Mouse (Mus musculus) limb, embryonic 13.5 days (tissue): ENCODE results near the gene D17H6S53E. TPM values are rescaled to one million over a fixed set of nuclear protein-coding genes. Genes with fewer than 3 reads are reported as not detected.

Source experiments
- ATAC-seq: fragments of 200-750 bp; cut with Nextera tagmentation; 2 replicates; pipeline ENCODE4 v1.8.0; 2017; ENCODE audit warnings: low read depth, moderate number of reproducible peaks, moderate TSS enrichment; ENCODE audit not compliant: low FRiP score
- H3K27ac ChIP-seq: fragments of 300-500 bp; sonication (generic); 2 replicates; pipeline ENCODE4 v1.5.1; 2015; ENCODE audit warnings: inconsistent platforms, mild to moderate bottlenecking, moderate library complexity
- H3K27me3 ChIP-seq: fragments of 300-500 bp; sonication (generic); 2 replicates; pipeline ENCODE4 v1.6.1; 2015; ENCODE audit warnings: mild to moderate bottlenecking, inconsistent platforms
- H3K36me3 ChIP-seq: fragments of 300-500 bp; sonication (generic); 2 replicates; pipeline ENCODE4 v1.6.1; 2015; ENCODE audit warnings: inconsistent platforms, mild to moderate bottlenecking, moderate library complexity
- H3K4me1 ChIP-seq: fragments of 300-500 bp; sonication (generic); 2 replicates; pipeline ENCODE4 v1.6.1; 2015; ENCODE audit warnings: inconsistent platforms
- H3K4me2 ChIP-seq: fragments of 300-500 bp; sonication (generic); replicated peaks from 2 replicates; pipeline ENCODE4 v1.6.1; 2015; ENCODE audit warnings: inconsistent platforms, mild to moderate bottlenecking, moderate library complexity
- H3K4me3 ChIP-seq: fragments of 300-500 bp; sonication (generic); 2 replicates; pipeline ENCODE4 v1.5.1; 2015; ENCODE audit warnings: moderate library complexity, mild to moderate bottlenecking, inconsistent platforms
- H3K9ac ChIP-seq: fragments of 300-500 bp; sonication (generic); 2 replicates; pipeline ENCODE4 v1.6.1; 2015; ENCODE audit warnings: mild to moderate bottlenecking, inconsistent platforms
- H3K9me3 ChIP-seq: fragments of 300-500 bp; sonication (generic); 2 replicates; pipeline ENCODE4 v1.6.1; 2016; ENCODE audit warnings: inconsistent platforms
- WGBS: fragments of 180-500 bp; shearing (Covaris S2); methylation state at CpG from one replicate; pipeline ENCODE4 v1.1.7; 2015; 5-methylcytosine and 5-hydroxymethylcytosine counted together
- polyA plus RNA-seq: library from polyadenylated mRNA; unstranded; fragments of >200 nt; fragmentation: Nextera tagmentation; extraction: Ambion mirVana; gene quantifications from 2 replicates; pipeline ENCODE4 v1.2.1, GENCODE M21; 2015

D17H6S53E gene
- polyA plus RNA-seq, 1 experiment from 2014 or later, result 13.4 TPM

DNA sequence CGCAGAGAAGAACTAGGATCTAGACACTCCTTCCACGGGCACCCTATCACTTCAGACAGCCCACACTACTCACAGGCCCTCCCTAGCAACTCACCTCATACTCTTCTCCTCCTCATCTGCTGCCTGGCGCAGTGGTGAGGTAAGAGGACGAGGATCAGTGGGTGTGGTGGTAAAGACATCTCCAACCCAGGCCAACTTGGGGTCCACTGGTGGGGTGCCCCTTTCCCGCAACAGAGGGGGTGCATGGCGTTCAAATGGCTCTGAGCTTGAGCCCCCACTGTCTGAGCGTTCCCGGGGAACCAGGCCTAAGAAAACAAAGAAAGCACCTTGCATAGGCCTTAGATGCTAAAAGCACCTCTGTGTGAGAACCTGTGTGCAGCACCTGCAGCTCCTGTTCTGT lies 31.1 kb downstream of the D17H6S53E start:
- no peak overlapping the region for H3K27ac ChIP-seq
- no peaks in the 10 kb centered on the region for H3K27me3 ChIP-seq
- peaks cover 20% of the 10 kb centered on the region for H3K4me1 ChIP-seq
- no peak for ATAC-seq
- no peak overlapping the region for H3K9ac ChIP-seq
- H3K4me2 ChIP-seq, result no peak overlapping the region
- no peaks in the 10 kb centered on the region for H3K9me3 ChIP-seq
- no peak overlapping the region for H3K4me3 ChIP-seq
- WGBS, result 96% methylated on average over 8 of the region's 8 CpGs
- peaks cover 100% of the 10 kb centered on the region for H3K36me3 ChIP-seq

DNA sequence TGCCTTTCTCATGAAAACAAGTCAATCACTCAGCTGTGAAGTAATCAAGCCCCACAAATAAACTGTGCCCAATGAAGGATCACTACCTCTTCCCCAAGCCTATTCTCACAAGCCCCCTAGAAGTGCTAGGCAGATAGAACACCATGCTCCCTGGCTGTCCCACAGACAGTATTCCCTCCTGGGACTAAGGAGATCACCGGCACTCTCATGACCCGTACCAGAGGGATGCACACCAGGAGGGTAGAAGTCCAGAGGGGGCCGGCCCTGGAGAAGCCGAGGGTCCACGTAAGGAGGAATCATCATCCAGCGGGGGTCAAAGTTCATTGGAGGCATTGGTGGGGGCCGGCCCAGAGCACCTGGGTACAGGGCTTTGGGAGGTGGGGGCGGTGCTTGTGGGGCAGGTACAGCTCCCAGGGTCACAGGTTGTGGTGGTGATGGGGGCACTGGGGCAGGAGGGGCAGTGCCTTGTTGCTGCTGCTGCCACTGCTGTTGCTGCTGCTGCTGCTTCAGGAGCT lies 31.5 kb downstream of the D17H6S53E start:
- H3K4me1 ChIP-seq, result peaks cover 25% of the 10 kb centered on the region
- H3K27ac ChIP-seq, result no peak overlapping the region
- 93% methylated on average over 8 of the region's 8 CpGs for WGBS
- ATAC-seq, result no peak
- no peaks in the 10 kb centered on the region for H3K27me3 ChIP-seq
- no peak overlapping the region for H3K9ac ChIP-seq
- no peak overlapping the region for H3K4me3 ChIP-seq
- H3K36me3 ChIP-seq, result peaks cover 100% of the 10 kb centered on the region
- H3K4me2 ChIP-seq, result no peak overlapping the region
- H3K9me3 ChIP-seq, result no peaks in the 10 kb centered on the region

DNA sequence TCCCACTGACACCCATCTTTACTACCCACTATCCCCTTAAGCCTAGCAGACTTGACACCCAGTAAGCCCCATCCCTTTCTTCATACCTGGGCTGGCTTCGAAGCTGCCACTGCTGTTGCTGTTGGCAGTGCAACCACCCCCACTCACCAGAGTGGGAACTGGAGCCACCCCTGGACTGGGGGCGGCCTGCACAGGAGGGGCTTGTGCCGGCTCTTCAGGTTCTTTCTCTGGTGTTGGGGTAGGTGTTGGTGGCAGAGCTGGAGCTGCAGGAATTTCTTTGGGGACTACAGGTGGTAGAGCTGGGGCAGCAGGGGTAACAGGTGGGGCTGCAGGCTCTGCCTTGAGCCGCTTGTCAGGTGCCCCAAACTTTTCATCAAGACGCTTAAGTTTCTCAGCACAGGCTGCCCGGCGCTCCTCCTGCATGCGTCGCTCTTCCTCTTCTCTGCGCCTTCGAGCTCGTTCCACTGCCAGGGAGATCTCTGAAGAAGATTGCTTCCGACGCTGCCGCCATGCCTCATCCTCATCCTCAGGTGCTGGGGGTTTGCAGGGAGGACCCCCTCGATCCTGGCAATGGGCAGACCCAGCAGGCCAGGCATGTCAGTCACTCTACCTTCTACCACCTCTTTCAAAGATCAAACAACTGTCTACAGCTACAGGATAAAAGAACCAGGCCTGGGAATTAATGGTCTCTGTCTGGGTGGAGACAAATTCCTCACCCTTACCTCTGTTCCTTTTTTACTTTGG lies 32.8 kb downstream of the D17H6S53E start:
- WGBS, result 95% methylated on average over 16 of the region's 16 CpGs
- peaks cover 33% of the 10 kb centered on the region for H3K4me1 ChIP-seq
- H3K9me3 ChIP-seq, result no peaks in the 10 kb centered on the region
- no peak overlapping the region for H3K27ac ChIP-seq
- no peaks in the 10 kb centered on the region for H3K27me3 ChIP-seq
- no peak overlapping the region for H3K4me3 ChIP-seq
- no peak overlapping the region; the same call in 1 of the 2 replicates for H3K9ac ChIP-seq
- ATAC-seq, result no peak
- H3K4me2 ChIP-seq, result no peak overlapping the region
- H3K36me3 ChIP-seq, result peaks cover 89% of the 10 kb centered on the region

DNA sequence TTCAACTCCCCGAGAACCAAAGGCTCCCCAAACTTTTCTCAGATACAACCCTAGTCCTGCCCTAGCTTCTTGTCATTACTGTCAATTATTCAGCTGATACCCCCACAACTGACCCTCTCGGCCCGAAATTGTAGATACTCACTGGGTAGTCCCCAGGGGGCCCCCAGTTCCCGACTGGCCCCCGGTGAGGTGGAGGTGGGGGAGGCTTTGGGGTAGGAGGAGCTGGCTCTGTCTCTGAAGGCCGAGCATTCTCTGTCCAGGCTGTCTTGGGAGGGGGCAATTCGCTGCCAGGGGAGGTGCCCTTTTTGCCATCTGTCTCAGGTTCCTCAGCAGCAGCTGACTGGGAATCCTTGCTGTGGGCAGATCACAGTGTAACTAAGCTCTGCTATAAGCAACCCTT lies 33.5 kb downstream of the D17H6S53E start:
- H3K36me3 ChIP-seq, result peaks cover 83% of the 10 kb centered on the region
- H3K4me2 ChIP-seq, result no peak overlapping the region
- H3K9ac ChIP-seq, result no peak overlapping the region
- no peak overlapping the region for H3K27ac ChIP-seq
- H3K4me3 ChIP-seq, result no peak overlapping the region
- 91% methylated on average over 7 of the region's 7 CpGs for WGBS
- ATAC-seq, result no peak
- peaks cover 30% of the 10 kb centered on the region for H3K4me1 ChIP-seq
- no peaks in the 10 kb centered on the region for H3K9me3 ChIP-seq
- H3K27me3 ChIP-seq, result no peaks in the 10 kb centered on the region

DNA sequence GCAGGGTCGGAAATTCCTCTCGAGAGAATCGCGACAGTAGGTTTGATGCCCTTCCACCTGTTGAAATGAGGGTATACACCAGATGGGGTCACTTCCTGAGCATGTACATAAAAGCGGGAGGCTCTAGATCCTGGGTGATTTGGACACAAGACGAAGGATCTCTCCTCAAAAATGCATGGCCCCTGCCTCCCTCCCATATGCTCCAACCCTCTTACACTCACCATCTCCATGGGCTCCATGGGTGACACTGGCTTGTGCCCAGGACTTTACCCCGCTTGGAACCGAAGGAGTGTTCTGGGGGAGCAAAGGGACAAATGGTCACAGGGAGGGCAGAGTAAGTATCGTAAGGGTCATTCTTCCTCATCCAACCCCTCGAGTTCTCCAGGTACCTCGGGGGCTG lies 35.2 kb downstream of the D17H6S53E start:
- Histone ChIP-seq H3K4me1 (peaks cover 32% of the 10 kb centered on the region), H3K4me3 (0 out of 2 replicates have a peak overlapping the region, but pooled peaks have one; percentile 100), H3K4me2 (no peak overlapping the region), H3K9me3 (no peaks in the 10 kb centered on the region), H3K9ac (no peak overlapping the region), H3K27me3 (no peaks in the 10 kb centered on the region), H3K27ac (no peak overlapping the region), H3K36me3 (peaks cover 65% of the 10 kb centered on the region)
- WGBS, result 85% methylated on average over 11 of the region's 11 CpGs
- ATAC-seq, result no peak

DNA sequence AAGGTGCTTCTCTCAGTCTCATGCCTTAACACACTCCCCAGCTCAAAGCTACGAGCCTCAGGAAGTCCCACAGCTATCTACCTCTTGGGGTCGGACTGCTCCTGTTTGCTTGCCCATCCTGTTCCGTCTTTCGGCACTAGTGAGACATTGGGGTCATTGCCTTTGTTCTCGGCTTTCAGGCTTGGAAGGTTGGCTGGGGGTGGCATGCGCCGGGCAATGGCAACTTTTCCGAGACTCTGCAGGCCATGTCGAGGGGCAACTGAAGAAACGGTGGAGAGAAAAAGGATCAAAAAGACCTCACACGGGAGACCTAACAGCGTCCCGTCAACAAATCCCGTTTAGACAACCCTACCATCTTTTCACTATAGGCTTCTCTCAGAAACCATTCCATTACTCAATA lies 35.9 kb downstream of the D17H6S53E start:
- no peak overlapping the region for H3K27ac ChIP-seq
- WGBS, result 78% methylated on average over 14 of the region's 14 CpGs
- no peaks in the 10 kb centered on the region for H3K27me3 ChIP-seq
- peaks cover 33% of the 10 kb centered on the region for H3K4me1 ChIP-seq
- peak overlapping the region; percentile 100; the same call in 1 of the 2 replicates for H3K4me3 ChIP-seq
- H3K9me3 ChIP-seq, result no peaks in the 10 kb centered on the region
- H3K36me3 ChIP-seq, result peaks cover 58% of the 10 kb centered on the region
- peak overlapping the region; percentile 100 for H3K9ac ChIP-seq
- H3K4me2 ChIP-seq, result peak overlapping the region; percentile 99
- no peak for ATAC-seq

DNA sequence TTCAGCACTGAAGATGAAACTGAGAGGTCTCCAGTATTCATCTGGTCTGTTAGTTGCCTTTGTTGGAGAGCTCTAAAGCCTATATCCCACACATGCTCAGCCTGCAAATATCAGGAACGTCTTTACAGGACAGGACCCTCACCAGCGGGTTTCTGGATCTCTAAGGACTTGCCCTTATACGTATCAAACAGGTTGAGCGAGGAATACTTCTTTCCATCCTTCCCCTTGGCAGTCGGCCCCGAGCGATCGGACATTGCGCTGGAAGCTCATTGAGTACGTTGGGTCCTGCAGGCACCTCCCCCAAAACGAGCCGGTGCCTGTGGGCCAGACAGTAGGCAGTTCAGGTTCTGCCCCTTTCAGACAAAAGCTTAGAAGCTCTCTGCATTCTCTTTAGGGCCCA lies 36.6 kb downstream of the D17H6S53E start:
- no peak overlapping the region for H3K27ac ChIP-seq
- H3K4me2 ChIP-seq, result peak overlapping the region; percentile 99
- WGBS, result 53% methylated on average over 12 of the region's 12 CpGs
- peaks cover 52% of the 10 kb centered on the region for H3K36me3 ChIP-seq
- peak overlapping the region; percentile 100 for H3K9ac ChIP-seq
- H3K27me3 ChIP-seq, result no peaks in the 10 kb centered on the region
- no peak for ATAC-seq
- H3K4me3 ChIP-seq, result peak overlapping the region; percentile 100
- no peaks in the 10 kb centered on the region for H3K9me3 ChIP-seq
- H3K4me1 ChIP-seq, result peaks cover 33% of the 10 kb centered on the region

DNA sequence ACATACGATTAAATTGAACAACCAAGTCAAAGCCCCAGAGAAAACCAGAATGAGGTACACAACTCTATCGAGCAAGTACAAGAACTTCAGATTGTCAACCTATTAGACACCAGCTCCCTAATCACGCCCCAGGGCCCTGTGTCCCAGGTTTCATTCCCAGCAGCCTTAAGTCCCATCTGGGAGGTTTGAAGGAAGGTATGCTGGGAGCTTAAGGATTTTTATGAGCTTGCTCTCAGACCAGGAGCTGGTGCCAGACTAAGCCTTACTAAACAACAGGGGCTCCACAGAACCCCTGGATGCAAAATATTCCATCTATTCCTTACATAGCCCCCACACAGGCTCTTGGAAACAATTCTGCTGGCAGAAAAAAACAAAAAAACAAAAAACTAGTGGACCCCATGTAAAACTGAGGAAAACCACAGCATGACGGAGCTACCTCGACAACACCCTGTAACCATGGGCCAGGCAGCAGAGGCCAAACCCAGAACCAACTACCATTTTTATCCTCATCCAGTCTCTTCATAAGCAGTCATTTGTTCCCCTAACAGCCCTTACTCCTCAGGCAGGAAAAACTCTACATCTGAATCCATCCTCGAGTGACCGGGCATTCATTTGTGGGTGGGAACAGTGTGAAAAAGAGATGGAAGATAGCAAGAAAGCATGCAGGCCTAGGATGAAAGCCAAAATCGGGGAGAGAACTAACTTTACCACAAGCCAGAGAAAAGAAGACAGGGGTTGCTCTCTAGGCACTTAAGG lies 37.3 kb downstream of the D17H6S53E start:
- WGBS, result 9% methylated on average over 8 of the region's 8 CpGs
- Histone ChIP-seq H3K27ac (peak overlapping the region; percentile 95), H3K36me3 (peaks cover 45% of the 10 kb centered on the region), H3K4me1 (peaks cover 33% of the 10 kb centered on the region), H3K27me3 (no peaks in the 10 kb centered on the region), H3K4me3 (peak overlapping the region; percentile 100), H3K9me3 (no peaks in the 10 kb centered on the region), H3K4me2 (peak overlapping the region; percentile 99), H3K9ac (peak overlapping the region; percentile 100)
- no peak for ATAC-seq

DNA sequence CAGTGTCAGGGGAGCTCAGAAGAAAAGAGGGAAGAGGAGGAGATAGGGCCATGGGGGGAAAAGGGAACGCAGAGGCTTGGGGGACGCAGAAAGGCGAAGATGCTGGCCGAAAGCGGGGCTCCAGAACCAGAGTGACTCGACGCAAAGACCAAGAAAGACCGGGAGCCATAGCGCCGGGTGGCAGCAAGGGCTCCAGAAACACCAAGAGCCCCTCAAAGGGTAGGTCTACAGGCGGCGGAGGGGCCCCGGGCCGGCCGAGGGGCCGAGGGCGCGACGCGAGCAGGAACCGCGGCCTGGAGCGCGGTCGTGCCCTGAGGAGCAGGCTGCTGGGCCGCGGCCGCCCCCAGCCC lies 38.0 kb downstream of the D17H6S53E start:
- WGBS, result under 1% methylated on average over 17 of the region's 28 CpGs
- no peak for ATAC-seq
- H3K4me1 ChIP-seq, result peaks cover 33% of the 10 kb centered on the region
- peak overlapping the region; percentile 100 for H3K4me3 ChIP-seq
- H3K27ac ChIP-seq, result peak overlapping the region; percentile 95
- peak overlapping the region; percentile 100 for H3K9ac ChIP-seq
- H3K36me3 ChIP-seq, result peaks cover 38% of the 10 kb centered on the region
- no peaks in the 10 kb centered on the region for H3K9me3 ChIP-seq
- peak overlapping the region; percentile 99 for H3K4me2 ChIP-seq
- H3K27me3 ChIP-seq, result no peaks in the 10 kb centered on the region

DNA sequence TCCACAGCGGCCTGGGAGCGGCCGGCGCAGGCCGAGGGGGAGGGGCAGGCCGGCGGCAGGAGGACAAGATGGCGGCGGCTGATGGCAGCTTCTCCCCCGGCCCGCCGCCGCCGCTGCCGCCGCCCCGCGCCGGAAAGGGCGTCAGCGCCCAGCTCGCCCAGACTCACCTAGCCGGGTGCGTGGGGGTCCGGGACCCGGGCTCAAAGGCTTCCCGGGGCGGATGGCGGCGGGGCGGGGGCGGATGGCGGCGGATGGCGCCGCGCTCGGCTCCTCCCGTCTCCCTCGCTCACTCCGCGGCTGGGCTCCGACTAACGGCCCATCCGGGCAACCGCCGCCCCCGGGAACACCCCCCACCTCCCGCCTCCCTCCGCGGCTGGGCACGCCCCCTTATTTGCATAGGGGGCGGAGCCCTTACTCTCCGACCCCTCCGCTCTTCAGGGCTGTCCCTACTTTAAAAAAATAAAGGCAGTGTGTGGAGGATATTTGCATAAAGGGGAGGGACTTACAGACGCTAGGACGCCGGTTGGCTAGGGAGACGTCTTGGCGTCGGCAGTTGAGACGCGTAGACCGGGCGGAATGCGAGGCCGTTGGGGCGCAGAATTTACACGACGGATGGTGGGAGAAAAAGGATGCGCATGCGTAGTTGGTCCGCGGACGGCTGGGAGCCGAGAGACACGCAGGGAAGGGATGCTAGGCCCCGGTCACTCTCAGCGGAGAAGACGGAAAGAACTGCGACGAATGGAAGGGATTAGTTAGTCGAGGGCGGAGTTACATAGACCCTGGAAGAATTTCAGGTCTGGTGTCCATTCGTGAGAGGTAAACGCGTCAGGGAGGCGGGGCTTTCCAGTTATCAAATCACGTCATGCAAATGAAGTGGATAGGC lies 38.6 kb downstream of the D17H6S53E start, which contains the start of gene Prrc2a:
Gene Prrc2a, minus strand, starts transcription at position 330 of the 883 bp plus-strand sequence.
- no peaks in the 10 kb centered on the region for H3K9me3 ChIP-seq
- peak within 1 kb of the TSS; percentile 95 for H3K27ac ChIP-seq
- H3K9ac ChIP-seq, result peak within 1 kb of the TSS; percentile 100
- peak within 1 kb of the TSS; percentile 99 for H3K4me2 ChIP-seq
- peaks cover 33% of the 10 kb centered on the region for H3K4me1 ChIP-seq
- peak within 1 kb of the TSS; percentile 100 for H3K4me3 ChIP-seq
- peaks cover 32% of the 10 kb centered on the region for H3K36me3 ChIP-seq
- no peaks in the 10 kb centered on the region for H3K27me3 ChIP-seq
- peak; percentile 98 for ATAC-seq
- WGBS, result under 1% methylated on average over 72 of the region's 89 CpGs

DNA sequence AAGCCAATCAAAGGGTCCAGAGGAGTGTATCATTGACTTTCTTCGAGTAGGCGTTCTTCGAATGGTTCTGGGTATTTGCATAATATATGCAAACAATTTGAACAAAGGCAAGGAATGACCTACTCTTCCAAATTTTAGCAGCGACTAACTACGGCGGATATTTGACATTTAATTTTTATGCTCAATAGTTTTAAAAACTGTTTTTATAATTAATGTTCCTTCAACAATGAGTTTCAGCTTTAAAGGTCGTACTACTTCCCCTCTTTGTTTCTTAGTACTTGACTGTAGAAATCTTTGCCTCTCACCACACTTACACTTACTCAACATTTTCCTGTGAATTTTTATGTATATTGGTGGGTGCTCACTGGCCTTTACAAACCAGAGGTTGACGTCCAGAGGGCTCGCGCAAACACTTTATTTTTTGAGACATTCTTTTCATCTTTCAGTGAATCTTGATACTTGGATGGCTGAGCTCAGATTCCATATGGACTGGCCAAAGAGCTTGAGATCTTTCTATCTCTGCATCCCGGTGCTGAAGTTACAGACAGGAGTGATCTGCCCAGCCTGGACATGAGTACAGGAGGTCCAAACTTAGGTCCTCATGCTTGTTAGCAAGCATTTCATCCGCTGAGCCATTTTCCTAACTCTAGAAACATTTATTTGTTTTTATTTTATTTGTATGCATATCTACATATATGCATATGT lies 39.4 kb downstream of the D17H6S53E start:
- 24% methylated on average over 12 of the region's 12 CpGs for WGBS
- Histone ChIP-seq H3K27ac (peak overlapping the region; percentile 95), H3K4me2 (peak overlapping the region; percentile 65), H3K27me3 (no peaks in the 10 kb centered on the region), H3K9me3 (no peaks in the 10 kb centered on the region), H3K36me3 (peaks cover 24% of the 10 kb centered on the region), H3K4me1 (peaks cover 33% of the 10 kb centered on the region), H3K9ac (peak overlapping the region; percentile 64), H3K4me3 (peak overlapping the region; percentile 100)
- no peak for ATAC-seq
